Mouse (Mus musculus): ENCODE results near the gene Pnkd.

DNA sequence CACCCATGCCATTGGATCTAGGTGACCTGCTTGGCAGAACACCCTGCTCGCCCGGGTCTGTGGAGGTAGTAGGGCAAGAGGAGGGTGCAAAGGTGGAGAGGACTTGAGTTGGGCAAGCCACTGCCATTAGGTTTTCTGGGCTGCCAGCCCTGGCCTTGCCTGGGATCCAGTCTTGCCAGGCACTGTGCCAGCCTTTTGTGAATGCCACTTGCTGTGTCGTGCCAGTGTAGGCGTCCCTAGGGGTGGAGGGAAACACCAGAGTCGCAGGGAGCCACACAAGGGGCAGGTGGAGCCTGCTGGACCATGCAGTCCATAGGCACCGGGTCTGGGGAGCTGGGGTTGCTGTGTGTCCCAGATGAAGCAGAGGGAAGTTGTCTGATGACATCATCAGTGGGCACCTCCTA lies 55.6 kb downstream of the Pnkd start:
- TF ChIP-seq CTCF (IDR thresholded peaks at IDR 0.05; ENCODE audit: insufficient read depth, low read length) (no peak), POLR2A (IDR thresholded peaks at IDR 0.05; ENCODE audit: borderline replicate concordance, extremely low read depth, low read depth, low read length) (no peak)
